Mouse (Mus musculus) olfactory bulb, adult 2 months (tissue): Measurements from ENCODE around the gene Hepacam.

Experiments used
- CTCF ChIP-seq: fragments of 200-500 bp; IDR thresholded peaks from 2 replicates; pipeline ENCODE4 v1.5.1; 2012; ENCODE audit warnings: low read depth, mild to moderate bottlenecking, low read length, moderate library complexity; ENCODE audit not compliant: insufficient read depth
- POLR2A ChIP-seq: fragments of 200-500 bp; IDR thresholded peaks from 2 replicates; pipeline ENCODE4 v1.6.1; 2012; ENCODE audit warnings: mild to moderate bottlenecking, low read depth, low read length, moderate library complexity; ENCODE audit not compliant: insufficient read depth

DNA sequence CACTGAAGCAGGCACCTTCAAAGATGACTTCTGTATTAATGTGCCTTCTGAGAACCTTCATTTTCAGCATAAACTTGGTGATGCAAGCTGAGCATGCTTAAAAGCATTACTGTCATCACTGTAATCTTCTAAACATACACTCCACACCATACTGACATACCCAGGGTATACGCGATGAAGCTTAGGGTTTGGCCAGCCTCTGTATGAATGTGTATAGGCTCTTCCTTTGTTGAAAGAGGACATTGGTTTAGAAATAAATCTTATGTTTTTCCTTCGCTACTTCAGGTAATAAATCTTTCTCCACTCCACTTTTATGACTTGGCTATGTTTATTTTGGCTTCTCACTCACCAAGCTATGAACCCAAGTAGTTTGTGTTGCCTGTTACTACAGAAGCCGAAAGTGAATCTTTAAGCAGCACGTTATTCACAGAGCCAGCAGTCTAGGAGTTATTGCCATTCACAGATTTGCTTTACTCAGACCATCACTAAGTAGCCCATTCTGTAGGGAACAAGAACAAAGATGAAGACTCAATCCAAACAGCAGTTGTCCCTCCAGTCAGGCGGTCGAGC lies 4.2 kb downstream of the Hepacam start:
- TF ChIP-seq CTCF (no peak), POLR2A (no peak)
